Mouse (Mus musculus) MEL (cell line): ENCODE results near the gene Galnt17. TPM values are rescaled to one million over a fixed set of nuclear protein-coding genes. Genes with fewer than 3 reads are reported as not detected.

Source experiments
- DNase-seq: peaks from one replicate; pipeline ENCODE4 v3.0.0; 2011; ENCODE audit warnings: low read depth, low spot score
- H3K27ac ChIP-seq: 2 replicates; pipeline ENCODE4 v1.5.1; 2012; ENCODE audit warnings: low read depth, mild to moderate bottlenecking, control low read depth, low read length, moderate library complexity; ENCODE audit not compliant: control insufficient read depth
- H3K27me3 ChIP-seq, 2 experiments: fragments of 150-350 bp in 1 of 2; sonication (generic) in 1 of 2; 2 replicates each; pipeline ENCODE4 v1.6.1; 2012; ENCODE audit warnings: low read length in 2 of 2, mild to moderate bottlenecking in 2 of 2, improper control_type of control experiment in 1 of 2, moderate library complexity in 1 of 2; ENCODE audit not compliant: insufficient read depth in 2 of 2, control insufficient read depth in 1 of 2
- H3K36me3 ChIP-seq, 2 experiments: 2 replicates each; pipeline ENCODE4 v1.6.1; 2012 to 2014; ENCODE audit warnings: low read length in 2 of 2, improper control_type of control experiment in 1 of 2, inconsistent platforms in 1 of 2, mild to moderate bottlenecking in 1 of 2; ENCODE audit not compliant: insufficient read depth in 2 of 2, control insufficient read depth in 1 of 2
- H3K4me1 ChIP-seq, 2 experiments: fragments of 150-350 bp in 1 of 2; sonication (generic) in 1 of 2; 2 replicates each; pipeline ENCODE4 v1.6.1; 2012; ENCODE audit warnings: low read length in 2 of 2, improper control_type of control experiment in 1 of 2, mild to moderate bottlenecking in 1 of 2; ENCODE audit not compliant: insufficient read depth in 2 of 2, control insufficient read depth in 1 of 2
- H3K4me3 ChIP-seq, 2 experiments: fragments of 150-350 bp in 1 of 2; sonication (generic) in 1 of 2; 2 replicates each; pipeline ENCODE4 v1.5.1; 2012; ENCODE audit warnings: low read depth in 2 of 2, low read length in 2 of 2, mild to moderate bottlenecking in 2 of 2, moderate library complexity in 2 of 2, control low read depth in 1 of 2, improper control_type of control experiment in 1 of 2; ENCODE audit not compliant: control insufficient read depth in 1 of 2, insufficient read depth in 1 of 2
- H3K79me2 ChIP-seq: 2 replicates; pipeline ENCODE4 v1.6.1; 2012; ENCODE audit warnings: mild to moderate bottlenecking, low read length, moderate library complexity; ENCODE audit not compliant: control insufficient read depth, poor library complexity, insufficient read depth
- H3K9ac ChIP-seq: 2 replicates; pipeline ENCODE4 v1.6.1; 2012; ENCODE audit warnings: low read depth, mild to moderate bottlenecking, control low read depth, low read length, moderate library complexity; ENCODE audit not compliant: control insufficient read depth, poor library complexity, severe bottlenecking
- H3K9me3 ChIP-seq: fragments of 150-350 bp; sonication (generic); replicated peaks from 2 replicates; pipeline ENCODE4 v1.6.1; 2012; ENCODE audit warnings: mild to moderate bottlenecking, low read length, improper control_type of control experiment, moderate library complexity; ENCODE audit not compliant: insufficient read depth
- BHLHE40 ChIP-seq: IDR thresholded peaks from 2 replicates; pipeline ENCODE4 v1.6.1; 2012; ENCODE audit warnings: low read depth, mild to moderate bottlenecking, inconsistent platforms, low read length, improper control_type of control experiment, borderline replicate concordance
- CHD1 ChIP-seq: IDR thresholded peaks from 2 replicates; pipeline ENCODE4 v1.6.1; 2012; ENCODE audit warnings: low read depth, mild to moderate bottlenecking, inconsistent platforms, low read length, improper control_type of control experiment
- CHD2 ChIP-seq: IDR thresholded peaks from 2 replicates; pipeline ENCODE4 v1.6.1; 2011; ENCODE audit warnings: low read length, improper control_type of control experiment
- CTCF ChIP-seq, 3 experiments: IDR thresholded peaks in 2 of 3; conservative IDR thresholded peaks in 1 of 3; 2 replicates each; pipeline ENCODE4 v1.5.1; 2011 to 2012; ENCODE audit warnings: low read length in 3 of 3, low read depth in 2 of 3, mild to moderate bottlenecking in 2 of 3, improper control_type of control experiment in 1 of 3, inconsistent platforms in 1 of 3, mixed read lengths in 1 of 3, moderate library complexity in 1 of 3; ENCODE audit not compliant: control insufficient read depth in 1 of 3, insufficient read depth in 1 of 3, poor library complexity in 1 of 3, severe bottlenecking in 1 of 3
- ELF1 ChIP-seq: IDR thresholded peaks from 2 replicates; pipeline ENCODE4 v1.6.1; 2014; ENCODE audit warnings: low read depth, mild to moderate bottlenecking, inconsistent platforms, low read length, improper control_type of control experiment, moderate library complexity
- ETS1 ChIP-seq: IDR thresholded peaks from 2 replicates; pipeline ENCODE4 v1.6.1; 2012; ENCODE audit warnings: low read depth, mild to moderate bottlenecking, inconsistent platforms, low read length, improper control_type of control experiment, moderate library complexity
- GABPA ChIP-seq: IDR thresholded peaks from 2 replicates; pipeline ENCODE4 v1.6.1; 2012; ENCODE audit warnings: low read depth, mild to moderate bottlenecking, inconsistent platforms, low read length, improper control_type of control experiment, moderate library complexity
- GATA1 ChIP-seq: IDR thresholded peaks from 2 replicates; pipeline ENCODE4 v1.6.1; 2011; ENCODE audit warnings: low read depth, low read length, improper control_type of control experiment
- HCFC1 ChIP-seq: IDR thresholded peaks from 2 replicates; pipeline ENCODE4 v1.6.1; 2012; ENCODE audit warnings: low read depth, mild to moderate bottlenecking, inconsistent platforms, low read length, improper control_type of control experiment, moderate library complexity
- KAT2A ChIP-seq: conservative IDR thresholded peaks from 2 replicates; pipeline ENCODE4 v1.6.1; 2012; ENCODE audit warnings: low read depth, low read length, improper control_type of control experiment, inconsistent platforms
- MAZ ChIP-seq: IDR thresholded peaks from 2 replicates; pipeline ENCODE4 v1.6.1; 2012; ENCODE audit warnings: low read depth, mild to moderate bottlenecking, inconsistent platforms, low read length, improper control_type of control experiment
- MYC ChIP-seq: IDR thresholded peaks from 2 replicates; pipeline ENCODE4 v1.6.1; 2011; ENCODE audit warnings: low read depth, mild to moderate bottlenecking, low read length, improper control_type of control experiment, moderate library complexity
- NRF1 ChIP-seq: IDR thresholded peaks from 2 replicates; pipeline ENCODE4 v1.6.1; 2014; ENCODE audit warnings: low read depth, mild to moderate bottlenecking, inconsistent platforms, low read length, improper control_type of control experiment, moderate library complexity; ENCODE audit not compliant: poor library complexity, insufficient read depth, severe bottlenecking
- POLR2A ChIP-seq, 2 experiments: IDR thresholded peaks; 2 replicates each; pipeline ENCODE4 v1.6.1; 2011 to 2012; ENCODE audit warnings: low read length in 2 of 2, mild to moderate bottlenecking in 2 of 2, control low read depth in 1 of 2, improper control_type of control experiment in 1 of 2, low read depth in 1 of 2, moderate library complexity in 1 of 2; ENCODE audit not compliant: control insufficient read depth in 1 of 2, insufficient read depth in 1 of 2, poor library complexity in 1 of 2
- POLR2AphosphoS2 ChIP-seq: IDR thresholded peaks from 2 replicates; pipeline ENCODE4 v1.6.1; 2011; ENCODE audit warnings: low read length, improper control_type of control experiment
- POLR2AphosphoS5 ChIP-seq: IDR thresholded peaks from 2 replicates; pipeline ENCODE4 v1.6.1; 2012; ENCODE audit warnings: low read depth, borderline replicate concordance, mild to moderate bottlenecking, inconsistent platforms, low read length, moderate library complexity, mixed read lengths
- RCOR1 ChIP-seq: IDR thresholded peaks from 2 replicates; pipeline ENCODE4 v1.6.1; 2012; ENCODE audit warnings: low read depth, mild to moderate bottlenecking, inconsistent platforms, low read length, improper control_type of control experiment
- SMC3 ChIP-seq: IDR thresholded peaks from 2 replicates; pipeline ENCODE4 v1.6.1; 2011; ENCODE audit warnings: low read depth, low read length, improper control_type of control experiment
- TAL1 ChIP-seq: IDR thresholded peaks from 2 replicates; pipeline ENCODE4 v1.6.1; 2012; ENCODE audit warnings: mild to moderate bottlenecking, inconsistent platforms, low read length, moderate library complexity, mixed read lengths
- TCF12 ChIP-seq: IDR thresholded peaks from 2 replicates; pipeline ENCODE4 v1.6.1; 2014; ENCODE audit warnings: low read depth, mild to moderate bottlenecking, inconsistent platforms, low read length, improper control_type of control experiment, moderate library complexity
- UBTF ChIP-seq: IDR thresholded peaks from 2 replicates; pipeline ENCODE4 v1.6.1; 2012; ENCODE audit warnings: low read depth, mild to moderate bottlenecking, inconsistent platforms, low read length, improper control_type of control experiment, moderate library complexity, borderline replicate concordance; ENCODE audit not compliant: insufficient read depth
- USF1 ChIP-seq: IDR thresholded peaks from 2 replicates; pipeline ENCODE4 v1.6.1; 2014; ENCODE audit warnings: low read depth, mild to moderate bottlenecking, inconsistent platforms, low read length, improper control_type of control experiment, moderate library complexity
- USF2 ChIP-seq, 2 experiments: IDR thresholded peaks; 2 replicates each; pipeline ENCODE4 v1.6.1; 2011 to 2012; ENCODE audit warnings: improper control_type of control experiment in 2 of 2, low read length in 2 of 2, borderline replicate concordance in 1 of 2, inconsistent platforms in 1 of 2, low read depth in 1 of 2, mild to moderate bottlenecking in 1 of 2; ENCODE audit not compliant: insufficient read depth in 1 of 2
- polyA plus RNA-seq, 2 experiments: library from polyadenylated mRNA; stranded (reverse) in 1 of 2; unstranded in 1 of 2; fragments of >175 nt in 1 of 2; fragments of >200 nt in 1 of 2; gene quantifications; 2 replicates each; pipeline versions ENCODE4 v1.2.1 to v1.2.4; 2012; ENCODE audit warnings: low replicate concordance in 2 of 2, low read depth in 1 of 2; ENCODE audit not compliant: insufficient read length in 2 of 2, insufficient read depth in 1 of 2, missing spikeins in 1 of 2
- total RNA-seq: library from RNA; depleted of rRNA; stranded (reverse); fragments of 300-350 nt; gene quantifications from 2 replicates; pipeline ENCODE4 v1.2.3, GENCODE M21; 2012

Galnt17 gene
- total and polyA plus RNA-seq, 3 experiments, result not detected

GRCm38 (mm10) chr5:131239813-131240212, 68.5 kb downstream of the Galnt17 start:
- DNase-seq, result no peak
- H3K27ac ChIP-seq, result no peak overlapping the region
- no peak overlapping the region for H3K4me3 ChIP-seq
- H3K27me3 ChIP-seq, result no peaks in the 10 kb centered on the region
- H3K9ac ChIP-seq, result no peak overlapping the region
- no peak for TF ChIP-seq HCFC1
- no peak for TF ChIP-seq SMC3
- TF ChIP-seq MAZ, result no peak
- no peak for TF ChIP-seq UBTF
- no peak for TF ChIP-seq KAT2A
- TF ChIP-seq CTCF (IDR thresholded peaks at IDR 0.05 in 2 of 3, conservative IDR thresholded peaks at IDR 0.05 in 1 of 3; ENCODE audit: control insufficient read depth in 1 of 3, insufficient read depth in 1 of 3, low read depth in 2 of 3, low read length in 3 of 3, poor library complexity in 1 of 3, severe bottlenecking in 1 of 3), result no peak
- TF ChIP-seq CHD1, result no peak
- no peak for TF ChIP-seq CHD2
- TF ChIP-seq GATA1, result no peak
- no peak for TF ChIP-seq POLR2AphosphoS5
- no peak for TF ChIP-seq ELF1
- no peak for TF ChIP-seq RCOR1
- TF ChIP-seq TCF12, result no peak
- TF ChIP-seq USF1, result no peak
- no peak for TF ChIP-seq GABPA
- no peak for TF ChIP-seq NRF1
- H3K79me2 ChIP-seq, result no peaks in the 10 kb centered on the region
- H3K36me3 ChIP-seq, result no peaks in the 10 kb centered on the region
- no peaks in the 10 kb centered on the region for H3K9me3 ChIP-seq
- H3K4me1 ChIP-seq, result no peaks in the 10 kb centered on the region

GRCm38 (mm10) chr5:131236906-131237305, 71.4 kb downstream of the Galnt17 start:
- H3K79me2 ChIP-seq, result no peaks in the 10 kb centered on the region
- no peak overlapping the region for H3K27ac ChIP-seq
- H3K36me3 ChIP-seq, result no peaks in the 10 kb centered on the region
- no peaks in the 10 kb centered on the region for H3K9me3 ChIP-seq
- no peaks in the 10 kb centered on the region for H3K4me1 ChIP-seq
- TF ChIP-seq TAL1 (no peak), CHD2 (no peak), POLR2AphosphoS5 (no peak), POLR2A (IDR thresholded peaks at IDR 0.05; ENCODE audit: control insufficient read depth in 1 of 2, insufficient read depth in 1 of 2, low read depth in 1 of 2, low read length in 2 of 2, poor library complexity in 1 of 2) (no peak), USF2 (IDR thresholded peaks at IDR 0.05; ENCODE audit: borderline replicate concordance in 1 of 2, insufficient read depth in 1 of 2, low read depth in 1 of 2, low read length in 2 of 2) (no peak), BHLHE40 (no peak), RCOR1 (no peak), MYC (no peak), ETS1 (no peak), POLR2AphosphoS2 (no peak)
- H3K27me3 ChIP-seq, result no peaks in the 10 kb centered on the region
- no peak overlapping the region for H3K9ac ChIP-seq
- no peak overlapping the region for H3K4me3 ChIP-seq
- DNase-seq, result no peak
